Mouse (Mus musculus) heart, embryonic 13.5 days (tissue): ENCODE results near the gene Arsa. TPM values are rescaled to one million over a fixed set of nuclear protein-coding genes. Genes with fewer than 3 reads are reported as not detected.

Experiments used
- ATAC-seq: fragments of 200-750 bp; cut with Nextera tagmentation; 2 replicates; pipeline ENCODE4 v1.8.0; 2017; ENCODE audit warnings: moderate TSS enrichment; ENCODE audit not compliant: insufficient number of reproducible peaks, low FRiP score, low TSS enrichment; ENCODE audit errors: extremely low read depth
- H3K27ac ChIP-seq: fragments of 300-500 bp; sonication (generic); replicated peaks from 2 replicates; pipeline ENCODE4 v1.5.1; 2015; ENCODE audit warnings: moderate library complexity, mild to moderate bottlenecking, inconsistent platforms
- H3K27me3 ChIP-seq: fragments of 300-500 bp; sonication (generic); replicated peaks from 2 replicates; pipeline ENCODE4 v1.6.1; 2015; ENCODE audit warnings: mild to moderate bottlenecking, inconsistent platforms
- H3K36me3 ChIP-seq: fragments of 300-500 bp; sonication (generic); 2 replicates; pipeline ENCODE4 v1.6.1; 2015; ENCODE audit warnings: mild to moderate bottlenecking, inconsistent platforms
- H3K4me1 ChIP-seq: fragments of 300-500 bp; sonication (generic); 2 replicates; pipeline ENCODE4 v1.6.1; 2015; ENCODE audit warnings: inconsistent platforms
- H3K4me2 ChIP-seq: fragments of 300-500 bp; sonication (generic); 2 replicates; pipeline ENCODE4 v1.6.1; 2015; ENCODE audit warnings: inconsistent platforms, mild to moderate bottlenecking, moderate library complexity
- H3K4me3 ChIP-seq: fragments of 300-500 bp; sonication (generic); 2 replicates; pipeline ENCODE4 v1.5.1; 2015; ENCODE audit warnings: moderate library complexity, mild to moderate bottlenecking, inconsistent platforms
- H3K9ac ChIP-seq: fragments of 300-500 bp; sonication (generic); 2 replicates; pipeline ENCODE4 v1.6.1; 2015; ENCODE audit warnings: inconsistent platforms, mild to moderate bottlenecking, moderate library complexity
- H3K9me3 ChIP-seq: fragments of 300-500 bp; sonication (generic); 2 replicates; pipeline ENCODE4 v1.6.1; 2016; ENCODE audit warnings: inconsistent platforms
- WGBS: fragments of 180-500 bp; shearing (Covaris S2); methylation state at CpG from one replicate; pipeline ENCODE4 v1.1.7; 2015; ENCODE audit warnings: mixed read lengths; 5-methylcytosine and 5-hydroxymethylcytosine counted together
- polyA plus RNA-seq: library from polyadenylated mRNA; unstranded; fragments of >200 nt; fragmentation: Nextera tagmentation; extraction: Ambion mirVana; gene quantifications from 2 replicates; pipeline ENCODE4 v1.2.1, GENCODE M21; 2015

The Arsa gene
- polyA plus RNA-seq, 1 experiment from 2014 or later = 15.1 TPM

DNA sequence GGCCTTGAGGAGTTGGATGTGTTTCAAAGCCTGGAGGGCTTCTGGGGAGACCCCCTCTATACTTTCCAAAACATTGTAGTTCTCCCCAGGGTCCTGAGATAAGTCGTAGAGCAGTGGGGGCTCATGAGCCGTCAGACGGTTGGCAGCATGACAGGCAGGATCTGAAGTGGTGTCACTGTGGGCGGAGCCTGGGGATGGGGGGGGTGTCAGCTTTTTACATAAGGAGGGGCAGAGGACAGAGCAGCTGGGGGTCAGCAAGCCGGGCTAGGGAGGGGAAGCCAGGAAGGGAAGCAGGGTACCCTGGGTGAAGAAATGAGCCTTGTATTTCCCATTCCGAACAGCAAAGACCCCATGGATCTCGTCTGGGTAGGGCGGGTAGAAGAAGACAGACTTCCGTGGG lies 3.9 kb downstream of the Arsa start:
- no peak for ATAC-seq

GRCm38 (mm10) chr15:89471476-89471875 lies 5.7 kb downstream of the Arsa start:
- no peak overlapping the region for H3K9ac ChIP-seq
- no peak overlapping the region for H3K27ac ChIP-seq
- no peak overlapping the region for H3K4me2 ChIP-seq
- no peaks in the 10 kb centered on the region for H3K9me3 ChIP-seq
- WGBS = 74% methylated on average over 4 of the region's 4 CpGs
- no peaks in the 10 kb centered on the region for H3K36me3 ChIP-seq
- H3K4me3 ChIP-seq = no peak overlapping the region
- no peak for ATAC-seq
- no peaks in the 10 kb centered on the region for H3K27me3 ChIP-seq
- H3K4me1 ChIP-seq = peaks cover 13% of the 10 kb centered on the region

More for the DNA sequence above, 3.9 kb downstream of the Arsa start:
- no peak overlapping the region for H3K27ac ChIP-seq
- no peaks in the 10 kb centered on the region for H3K27me3 ChIP-seq
- WGBS = 67% methylated on average over 9 of the region's 9 CpGs
- H3K9me3 ChIP-seq = no peaks in the 10 kb centered on the region
- no peak overlapping the region for H3K4me2 ChIP-seq
- H3K9ac ChIP-seq = no peak overlapping the region
- H3K4me1 ChIP-seq = peaks cover 26% of the 10 kb centered on the region
- H3K36me3 ChIP-seq = no peaks in the 10 kb centered on the region
- no peak overlapping the region for H3K4me3 ChIP-seq

DNA sequence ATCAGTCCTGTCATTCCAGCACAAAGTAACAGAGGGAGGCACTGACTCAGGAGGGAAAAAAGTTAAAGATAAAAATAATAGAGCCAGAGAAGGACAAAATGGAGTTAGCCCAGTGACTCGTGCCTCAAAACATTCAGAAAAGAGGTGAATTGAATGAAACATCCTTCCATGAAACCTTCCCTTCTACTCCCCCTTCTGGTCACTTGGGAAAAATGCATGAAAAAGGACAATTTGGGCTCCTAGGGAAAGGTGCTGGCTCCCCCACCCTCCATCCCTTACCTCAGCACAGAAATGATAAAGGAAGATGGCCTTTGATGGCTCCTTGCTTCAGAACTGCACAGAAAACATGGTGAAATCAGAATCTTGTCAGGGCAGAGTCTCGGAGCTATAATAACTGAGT lies 8.6 kb downstream of the Arsa start:
- ATAC-seq = no peak
- Histone ChIP-seq H3K27me3 (no peaks in the 10 kb centered on the region), H3K9me3 (no peaks in the 10 kb centered on the region), H3K4me3 (no peak overlapping the region), H3K36me3 (no peaks in the 10 kb centered on the region), H3K9ac (no peak overlapping the region), H3K27ac (no peak overlapping the region), H3K4me1 (no peaks in the 10 kb centered on the region), H3K4me2 (no peak overlapping the region)
- 35% methylated on average over 2 of the region's 2 CpGs for WGBS

- ATAC-seq = no peak
- Histone ChIP-seq H3K4me2 (no peak overlapping the region), H3K27ac (no peak overlapping the region), H3K4me1 (no peaks in the 10 kb centered on the region), H3K9ac (no peak overlapping the region), H3K9me3 (no peaks in the 10 kb centered on the region), H3K27me3 (peaks cover 24% of the 10 kb centered on the region), H3K36me3 (no peaks in the 10 kb centered on the region), H3K4me3 (no peak overlapping the region)
- 12% methylated on average over 1 of the region's 1 CpGs for WGBS
Measured at GRCm38 (mm10) chr15:89465052-89465451, 12.2 kb downstream of the Arsa start.

- Histone ChIP-seq H3K36me3 (no peaks in the 10 kb centered on the region), H3K27ac (no peak overlapping the region), H3K9ac (no peak overlapping the region), H3K9me3 (no peaks in the 10 kb centered on the region), H3K4me1 (no peaks in the 10 kb centered on the region), H3K27me3 (peaks cover 33% of the 10 kb centered on the region), H3K4me3 (no peak overlapping the region), H3K4me2 (no peak overlapping the region)
- no peak for ATAC-seq
- 45% methylated on average over 5 of the region's 5 CpGs for WGBS
Measured at GRCm38 (mm10) chr15:89463334-89464235, 13.6 kb downstream of the Arsa start.

GRCm38 (mm10) chr15:89462176-89462575 lies 15.0 kb downstream of the Arsa start:
- Histone ChIP-seq H3K4me1 (no peaks in the 10 kb centered on the region), H3K4me2 (no peak overlapping the region), H3K9ac (no peak overlapping the region), H3K9me3 (no peaks in the 10 kb centered on the region), H3K27me3 (peaks cover 47% of the 10 kb centered on the region), H3K4me3 (no peak overlapping the region), H3K27ac (no peak overlapping the region), H3K36me3 (no peaks in the 10 kb centered on the region)
- WGBS = 65% methylated on average over 7 of the region's 7 CpGs
- ATAC-seq = no peak

GRCm38 (mm10) chr15:89461321-89461720 lies 15.9 kb downstream of the Arsa start:
- no peak overlapping the region for H3K4me2 ChIP-seq
- no peak overlapping the region for H3K9ac ChIP-seq
- no peaks in the 10 kb centered on the region for H3K36me3 ChIP-seq
- H3K9me3 ChIP-seq = no peaks in the 10 kb centered on the region
- WGBS = 67% methylated on average over 15 of the region's 15 CpGs
- no peak for ATAC-seq
- no peaks in the 10 kb centered on the region for H3K4me1 ChIP-seq
- H3K27me3 ChIP-seq = peaks cover 55% of the 10 kb centered on the region
- no peak overlapping the region for H3K4me3 ChIP-seq
- H3K27ac ChIP-seq = no peak overlapping the region

DNA sequence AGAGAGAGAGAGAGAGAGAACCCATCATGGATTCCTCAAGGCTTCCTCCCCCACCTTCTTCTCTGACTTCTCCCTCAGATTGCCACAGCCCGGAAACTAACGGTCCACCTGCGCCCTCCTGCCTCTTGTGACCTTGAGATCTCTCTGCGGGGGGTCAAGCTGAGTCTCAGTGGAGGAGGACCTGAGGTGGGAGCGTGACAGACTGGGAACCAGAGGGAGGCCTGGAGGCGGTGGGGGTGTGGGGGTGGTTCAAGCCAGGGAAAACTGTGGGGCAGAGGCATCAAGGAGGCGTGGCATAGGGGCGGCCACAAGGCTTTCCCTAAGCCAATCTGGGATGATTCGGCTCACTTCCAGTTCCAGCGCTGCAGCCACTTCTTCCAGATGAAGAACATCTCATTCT lies 16.9 kb downstream of the Arsa start:
- no peaks in the 10 kb centered on the region for H3K4me1 ChIP-seq
- no peak overlapping the region for H3K9ac ChIP-seq
- no peak overlapping the region for H3K4me2 ChIP-seq
- no peak for ATAC-seq
- H3K27me3 ChIP-seq = peaks cover 65% of the 10 kb centered on the region
- no peak overlapping the region for H3K4me3 ChIP-seq
- no peaks in the 10 kb centered on the region for H3K36me3 ChIP-seq
- H3K9me3 ChIP-seq = no peaks in the 10 kb centered on the region
- H3K27ac ChIP-seq = no peak overlapping the region
- WGBS = 41% methylated on average over 10 of the region's 10 CpGs

DNA sequence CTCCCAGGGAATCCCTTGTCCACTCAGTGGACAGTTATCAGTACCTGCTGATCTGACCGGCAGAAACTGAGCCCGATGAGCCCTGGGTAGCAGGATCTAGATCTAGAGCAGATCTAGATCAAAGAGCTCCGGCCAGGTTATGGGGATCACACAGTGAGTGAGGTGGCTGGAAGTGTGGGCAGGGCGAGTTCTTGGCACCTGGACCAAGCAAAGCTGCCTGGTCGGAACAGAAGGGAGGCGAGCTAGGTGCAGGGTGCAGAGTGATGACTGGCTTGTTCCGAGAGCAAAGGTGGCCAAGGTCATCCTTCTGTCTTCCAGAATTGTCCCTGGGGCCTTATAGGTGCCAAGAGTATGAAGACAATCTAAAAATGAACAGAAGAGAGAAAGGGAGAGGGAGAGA lies 17.4 kb downstream of the Arsa start:
- no peak overlapping the region for H3K4me2 ChIP-seq
- peaks cover 70% of the 10 kb centered on the region for H3K27me3 ChIP-seq
- no peaks in the 10 kb centered on the region for H3K36me3 ChIP-seq
- no peaks in the 10 kb centered on the region for H3K4me1 ChIP-seq
- WGBS = 72% methylated on average over 7 of the region's 7 CpGs
- no peak overlapping the region for H3K27ac ChIP-seq
- H3K9me3 ChIP-seq = no peaks in the 10 kb centered on the region
- H3K4me3 ChIP-seq = no peak overlapping the region
- no peak overlapping the region for H3K9ac ChIP-seq
- no peak for ATAC-seq

- H3K4me2 ChIP-seq = no peak overlapping the region
- H3K27me3 ChIP-seq = peaks cover 79% of the 10 kb centered on the region
- WGBS = 82% methylated on average over 15 of the region's 15 CpGs
- no peak for ATAC-seq
- no peak overlapping the region for H3K27ac ChIP-seq
- no peak overlapping the region for H3K9ac ChIP-seq
- no peak overlapping the region for H3K4me3 ChIP-seq
- H3K4me1 ChIP-seq = peaks cover 7% of the 10 kb centered on the region
- H3K36me3 ChIP-seq = no peaks in the 10 kb centered on the region
- no peaks in the 10 kb centered on the region for H3K9me3 ChIP-seq
Measured at GRCm38 (mm10) chr15:89458942-89459341, 18.3 kb downstream of the Arsa start.

GRCm38 (mm10) chr15:89455642-89456041 lies 21.6 kb downstream of the Arsa start:
- Histone ChIP-seq H3K4me3 (no peak overlapping the region), H3K9ac (no peak overlapping the region), H3K27me3 (peaks cover 87% of the 10 kb centered on the region), H3K4me1 (peaks cover 13% of the 10 kb centered on the region), H3K27ac (no peak overlapping the region), H3K4me2 (no peak overlapping the region), H3K36me3 (no peaks in the 10 kb centered on the region), H3K9me3 (no peaks in the 10 kb centered on the region)
- 61% methylated on average over 6 of the region's 6 CpGs for WGBS
- ATAC-seq = no peak

- Histone ChIP-seq H3K4me2 (0 out of 2 replicates have a peak overlapping the region, but pooled peaks have one; percentile 86), H3K36me3 (no peaks in the 10 kb centered on the region), H3K27ac (no peak overlapping the region), H3K4me1 (peaks cover 13% of the 10 kb centered on the region), H3K9me3 (no peaks in the 10 kb centered on the region), H3K9ac (no peak overlapping the region), H3K27me3 (peaks cover 82% of the 10 kb centered on the region), H3K4me3 (no peak overlapping the region; the same call in 1 of the 2 replicates)
- 30% methylated on average over 4 of the region's 6 CpGs for WGBS
- ATAC-seq = no peak
Measured at GRCm38 (mm10) chr15:89454857-89455256, 22.4 kb downstream of the Arsa start.
